Mouse (Mus musculus) olfactory bulb, adult 2 months (tissue): ENCODE results near the gene Sar1b.

ENCODE experiments used
- CTCF ChIP-seq: fragments of 200-500 bp; IDR thresholded peaks from 2 replicates; pipeline ENCODE4 v1.5.1; 2012; ENCODE audit warnings: low read depth, mild to moderate bottlenecking, low read length, moderate library complexity; ENCODE audit not compliant: insufficient read depth
- POLR2A ChIP-seq: fragments of 200-500 bp; IDR thresholded peaks from 2 replicates; pipeline ENCODE4 v1.6.1; 2012; ENCODE audit warnings: mild to moderate bottlenecking, low read depth, low read length, moderate library complexity; ENCODE audit not compliant: insufficient read depth

DNA sequence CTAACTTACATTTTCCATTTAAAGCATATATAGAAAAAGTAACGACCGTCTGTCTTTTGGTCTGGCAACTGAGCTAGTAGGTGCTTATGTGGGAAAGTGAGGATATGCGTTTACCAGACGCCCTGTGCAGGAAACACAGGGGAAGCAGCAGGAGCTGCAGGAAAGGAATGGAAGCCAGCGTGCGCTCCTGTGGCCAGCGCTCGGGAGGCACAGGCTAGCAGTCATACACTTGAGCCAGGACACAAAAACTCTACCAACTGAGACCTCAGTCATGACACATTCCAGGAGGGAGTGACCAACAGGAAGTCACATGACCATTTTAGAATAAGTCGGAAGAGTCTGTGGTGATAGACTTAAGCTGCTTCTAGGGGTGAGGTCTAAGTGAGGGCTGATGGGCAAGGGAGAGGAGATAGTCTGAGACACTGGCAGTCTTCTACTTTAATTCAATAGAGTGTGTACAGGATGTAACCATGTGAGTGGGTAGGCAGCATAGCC lies 17.3 kb downstream of the Sar1b start:
- TF ChIP-seq CTCF (no peak), POLR2A (no peak)
